Mouse (Mus musculus): ENCODE data around the gene Frmd5.
"Not testable (repeated sequence)": the region's sequence is repeated elsewhere in the genome, so short reads cannot be mapped to it uniquely, and the experiment has no call there.

Frmd5 gene

DNA sequence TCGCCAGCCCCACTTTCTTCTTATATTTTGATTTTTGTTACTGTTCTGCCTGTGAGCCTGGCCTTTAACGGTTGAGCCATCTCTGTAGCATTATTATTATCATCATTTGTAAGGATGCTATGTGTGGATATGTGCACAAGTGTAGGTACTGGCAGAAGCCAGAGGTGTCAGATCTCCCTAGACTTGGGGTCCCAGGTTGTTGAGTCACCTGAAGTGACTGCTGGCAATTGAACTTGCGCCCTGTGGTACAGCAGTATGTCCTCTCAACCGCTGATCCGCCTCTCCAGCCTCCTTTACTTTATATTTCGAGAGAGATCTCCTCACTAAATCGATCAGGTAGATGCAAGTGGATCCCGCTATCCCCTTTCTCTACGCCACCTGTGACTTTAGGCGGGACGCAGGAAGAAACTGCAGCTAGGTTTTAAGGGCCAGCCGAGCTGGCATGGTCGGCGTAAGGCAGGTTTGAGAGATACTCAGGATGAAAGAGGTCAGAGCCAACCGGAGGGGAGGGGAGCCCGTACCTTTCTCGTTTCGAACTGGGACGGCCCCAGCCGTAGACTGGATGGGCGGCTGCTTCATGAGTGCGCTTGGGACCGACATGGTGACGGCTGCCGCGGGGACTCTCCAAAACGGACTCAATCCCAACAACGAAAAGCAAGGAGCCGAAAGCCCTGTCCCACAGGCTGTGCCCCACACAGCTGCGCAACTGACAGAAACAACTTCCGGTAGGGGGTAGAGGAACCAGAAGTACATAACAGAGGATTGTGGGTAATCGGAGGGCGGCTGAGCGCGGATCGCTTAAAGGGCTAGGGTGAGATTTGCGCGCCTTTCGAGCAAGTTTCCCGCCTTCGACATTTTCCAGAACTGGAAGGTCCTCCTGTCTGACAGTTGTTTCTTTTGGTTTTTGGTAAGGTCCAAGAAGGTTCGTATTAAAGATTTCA lies 300.7 kb downstream of the Frmd5 start, which contains the start of the genes Mfap1a and Wdr76:
Gene Mfap1a (minus strand): TSS at position 724 of the 941 bp plus-strand sequence.
Gene Wdr76 (plus strand): TSS at position 782 of the 941 bp plus-strand sequence.
- peak; percentile 81 for DNase-seq (ENCODE audit: low read depth, low spot score)

DNA sequence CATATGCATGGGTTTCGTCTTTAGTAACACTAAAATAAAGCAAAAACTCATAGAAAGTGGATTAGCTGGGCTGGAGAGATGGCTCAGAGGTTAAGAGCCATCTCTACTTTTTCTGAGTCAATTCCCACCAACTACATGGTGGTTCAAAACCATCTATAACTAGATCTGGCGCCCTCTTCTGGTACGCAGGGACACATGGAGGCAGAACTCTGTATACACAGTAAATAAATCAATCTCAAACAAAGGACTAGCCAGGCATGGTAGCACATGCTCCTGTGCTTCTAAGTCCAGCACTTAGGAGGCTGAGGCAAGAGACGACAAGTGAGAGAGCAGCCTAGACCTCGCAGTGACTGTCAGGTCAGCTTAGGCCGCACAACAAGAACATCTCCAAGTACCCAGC lies 305.3 kb downstream of the Frmd5 start:
- not testable (repeated sequence) for DNase-seq (ENCODE audit: low read depth, low spot score)
